Mouse (Mus musculus) liver, embryonic 14.5 days (tissue): ENCODE data around the gene Tmem223. TPM values are rescaled to one million over a fixed set of nuclear protein-coding genes. Genes with fewer than 3 reads are reported as not detected.

Experiments used
- ATAC-seq: fragments of 200-750 bp; cut with Nextera tagmentation; 2 replicates; pipeline ENCODE4 v1.8.0; 2017; ENCODE audit warnings: moderate number of reproducible peaks, mild to moderate bottlenecking, moderate library complexity; ENCODE audit not compliant: insufficient read depth
- DNase-seq, 3 experiments: peaks; one replicate each; pipeline ENCODE4 v3.0.0-alpha.2; 2012 to 2013; ENCODE audit warnings: low read depth in 3 of 3, low spot score in 3 of 3
- H3K27ac ChIP-seq: fragments of 300-500 bp; sonication (generic); 2 replicates; pipeline ENCODE4 v1.5.1; 2014; ENCODE audit warnings: moderate library complexity, mild to moderate bottlenecking, control low read depth, inconsistent platforms
- H3K27me3 ChIP-seq: fragments of 300-500 bp; sonication (generic); 2 replicates; pipeline ENCODE4 v1.6.1; 2014; ENCODE audit warnings: mild to moderate bottlenecking, low read length, moderate library complexity; ENCODE audit not compliant: control insufficient read depth, insufficient read depth
- H3K36me3 ChIP-seq: fragments of 300-500 bp; sonication (generic); replicated peaks from 2 replicates; pipeline ENCODE4 v1.6.1; 2014; ENCODE audit warnings: low read depth; ENCODE audit not compliant: control insufficient read depth, insufficient read depth
- H3K4me1 ChIP-seq, 2 experiments: fragments of 200-500 bp in 1 of 2; fragments of 300-500 bp in 1 of 2; sonication (generic) in 1 of 2; replicated peaks; 2 replicates each; pipeline ENCODE4 v1.6.1; 2012 to 2014; ENCODE audit warnings: antibody characterized with exemption in 1 of 2, inconsistent platforms in 1 of 2, low read length in 1 of 2; ENCODE audit not compliant: control insufficient read depth in 2 of 2, insufficient read depth in 2 of 2
- H3K4me2 ChIP-seq: fragments of 300-500 bp; sonication (generic); 2 replicates; pipeline ENCODE4 v1.6.1; 2014; ENCODE audit warnings: low read depth, mild to moderate bottlenecking, control low read depth, moderate library complexity
- H3K4me3 ChIP-seq, 2 experiments: fragments of 200-500 bp in 1 of 2; fragments of 300-500 bp in 1 of 2; sonication (generic) in 1 of 2; 2 replicates each; pipeline ENCODE4 v1.5.1; 2012 to 2014; ENCODE audit warnings: low read depth in 2 of 2, low read length in 2 of 2, mild to moderate bottlenecking in 2 of 2, control low read depth in 1 of 2, inconsistent platforms in 1 of 2, moderate library complexity in 1 of 2; ENCODE audit not compliant: insufficient read depth in 1 of 2
- H3K9ac ChIP-seq: fragments of 300-500 bp; sonication (generic); replicated peaks from 2 replicates; pipeline ENCODE4 v1.6.1; 2014; ENCODE audit warnings: mild to moderate bottlenecking, control low read depth, moderate library complexity
- H3K9me3 ChIP-seq: fragments of 300-500 bp; sonication (generic); 2 replicates; pipeline ENCODE4 v1.6.1; 2016; ENCODE audit warnings: low read length, mixed read lengths; ENCODE audit not compliant: control insufficient read depth
- CTCF ChIP-seq: IDR thresholded peaks from 2 replicates; pipeline ENCODE4 v1.5.1; 2016; ENCODE audit warnings: antibody characterized with exemption, low read depth, control low read depth
- EP300 ChIP-seq: IDR thresholded peaks from 2 replicates; pipeline ENCODE4 v1.6.1; 2016; ENCODE audit warnings: antibody characterized with exemption, low read depth
- WGBS: fragments of 180-500 bp; shearing (Covaris S2); extraction: QIAGEN DNeasy Blood & Tissue Kit; methylation state at CpG from one replicate; pipeline ENCODE4 v1.1.7; 2014; ENCODE audit not compliant: insufficient replicate concordance; 5-methylcytosine and 5-hydroxymethylcytosine counted together
- polyA plus RNA-seq, 2 experiments: library from polyadenylated mRNA; depleted of rRNA in 1 of 2; stranded (reverse) in 1 of 2; unstranded in 1 of 2; fragments of >200 nt; fragmentation: Nextera tagmentation in 1 of 2; extraction: Ambion mirVana in 1 of 2; gene quantifications; 2 replicates each; pipeline versions ENCODE4 v1.2.1 to v1.2.3; 2012 to 2014

Gene Tmem223
- polyA plus RNA-seq, 2 experiments, result 38.9 to 69.6 TPM

DNA sequence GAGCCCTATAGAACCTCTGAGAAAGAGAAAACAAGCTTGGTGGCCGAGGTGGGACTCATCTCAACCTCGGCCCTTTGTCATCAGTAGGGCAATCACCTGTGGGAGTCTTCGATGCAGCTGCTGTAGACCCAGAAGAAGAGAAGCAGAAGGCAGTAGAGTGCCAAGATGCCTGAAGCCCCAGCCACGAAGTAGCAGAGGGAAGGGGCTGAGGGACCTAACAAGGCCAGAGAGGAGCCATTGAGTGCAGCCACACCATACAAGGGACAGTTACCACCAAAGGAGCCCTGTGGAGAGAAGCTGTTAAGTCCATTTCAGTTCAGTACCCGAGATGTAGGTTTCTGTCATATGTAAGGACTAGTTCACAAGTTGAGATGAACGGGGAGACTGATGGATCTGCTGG lies 2.6 kb downstream of the Tmem223 start:
- no peak for TF ChIP-seq EP300
- TF ChIP-seq CTCF, result no peak
- Histone ChIP-seq H3K36me3 (peaks cover 45% of the 10 kb centered on the region), H3K27ac (peak overlapping the region; percentile 88), H3K9me3 (no peaks in the 10 kb centered on the region), H3K4me2 (peak overlapping the region; percentile 98), H3K9ac (peak overlapping the region; percentile 96), H3K27me3 (no peaks in the 10 kb centered on the region), H3K4me3 (peak overlapping the region; percentile 79 to 87), H3K4me1 (peaks cover 27 to 32% of the 10 kb centered on the region in 2 experiments)
- ATAC-seq (no peak), DNase-seq (no peak)
- 12% methylated on average over 6 of the region's 6 CpGs for WGBS

- H3K27me3 ChIP-seq, result no peaks in the 10 kb centered on the region
- H3K4me1 ChIP-seq, result peaks cover 27 to 32% of the 10 kb centered on the region in 2 experiments
- under 1% methylated on average over 68 of the region's 68 CpGs for WGBS
- peak within 1 kb of the TSS; percentile 98 for H3K4me2 ChIP-seq
- DNase-seq (peak; percentile 89 to 92 (median 92)), ATAC-seq (peak; percentile 88)
- H3K9me3 ChIP-seq, result no peaks in the 10 kb centered on the region
- H3K27ac ChIP-seq, result peak within 1 kb of the TSS; percentile 88
- peak within 1 kb of the TSS; percentile 96 for H3K9ac ChIP-seq
- peak within 1 kb of the TSS; percentile 79 to 87 for H3K4me3 ChIP-seq
- peak; percentile 21 for TF ChIP-seq CTCF
- TF ChIP-seq EP300, result 0 out of 2 replicates have a peak, but pooled peaks have one; percentile 25
- H3K36me3 ChIP-seq, result peaks cover 39% of the 10 kb centered on the region
These were observed 3.5 kb downstream of the Tmem223 start, which contains the start of gene Tmem179b for GRCm38 (mm10) chr19:8774086-8774835. TSS of gene Tmem179b (minus strand) at chr19:8774467.

GRCm38 (mm10) chr19:8774951-8775421 lies 4.2 kb downstream of the Tmem223 start:
- Histone ChIP-seq H3K36me3 (peaks cover 32% of the 10 kb centered on the region), H3K4me1 (peaks cover 27 to 32% of the 10 kb centered on the region in 2 experiments), H3K9ac (peak overlapping the region; percentile 96), H3K9me3 (no peaks in the 10 kb centered on the region), H3K27me3 (no peaks in the 10 kb centered on the region), H3K4me3 (peak overlapping the region; percentile 79 to 87), H3K27ac (peak overlapping the region; percentile 88), H3K4me2 (peak overlapping the region; percentile 98)
- TF ChIP-seq CTCF, result no peak; the same call in 1 of the 2 replicates
- no peak for TF ChIP-seq EP300
- ATAC-seq (0 out of 2 replicates have a peak, but pooled peaks have one; percentile 0), DNase-seq (no peak)
- 4% methylated on average over 20 of the region's 20 CpGs for whole genome bisulfite sequencing

DNA sequence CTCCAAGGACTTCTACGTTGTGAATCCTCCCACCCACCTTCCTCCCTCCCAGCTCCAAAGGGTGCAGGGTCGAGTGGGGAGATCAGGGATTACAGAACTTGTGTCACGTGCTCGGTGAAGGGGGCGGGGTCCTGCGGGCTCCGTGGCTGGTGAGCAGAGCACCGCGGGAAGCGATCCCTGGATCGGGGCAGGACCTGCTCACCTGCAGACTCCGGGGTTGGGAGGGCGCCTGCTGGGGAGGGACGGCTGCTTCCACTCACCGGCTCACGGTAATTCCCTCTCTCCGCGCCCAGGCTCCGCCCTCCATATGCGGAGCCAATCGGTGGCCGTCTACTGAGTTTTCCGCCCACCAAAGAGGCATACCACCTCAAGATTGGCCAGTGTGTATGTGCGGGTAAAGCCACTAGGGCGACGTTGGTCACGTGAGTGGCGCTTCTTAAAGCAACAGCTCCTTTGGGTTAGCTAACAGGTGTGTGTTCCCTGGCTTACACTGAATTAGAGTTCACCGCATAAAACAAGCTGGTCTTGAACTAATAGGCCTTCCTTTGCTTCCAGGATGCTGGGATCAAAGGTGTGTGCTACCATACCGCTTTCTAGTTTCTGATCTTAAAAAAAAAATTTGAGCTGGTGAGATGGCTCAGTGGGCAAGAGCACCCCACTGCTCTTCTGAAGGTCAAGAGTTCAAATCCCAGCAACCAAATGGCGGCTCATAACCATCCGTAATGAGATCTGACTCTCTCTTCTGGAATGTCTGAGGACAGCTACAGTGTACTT lies 15.4 kb downstream of the Tmem223 start, which contains the start of gene Taf6l:
Gene Taf6l, minus strand, starts transcription at position 410 of the 774 bp plus-strand sequence.
- no peaks in the 10 kb centered on the region for H3K9me3 ChIP-seq
- DNase-seq, result peak; percentile 96 to 97 (median 96)
- peak within 1 kb of the TSS; percentile 84 for H3K4me2 ChIP-seq
- H3K36me3 ChIP-seq, result no peaks in the 10 kb centered on the region
- peak; percentile 51 for TF ChIP-seq CTCF
- TF ChIP-seq EP300, result no peak
- ATAC-seq, result peak; percentile 99
- peaks cover 8% of the 10 kb centered on the region in 2 experiments for H3K4me1 ChIP-seq
- H3K27ac ChIP-seq, result peak within 1 kb of the TSS; percentile 69
- peak within 1 kb of the TSS; percentile 85 for H3K9ac ChIP-seq
- H3K4me3 ChIP-seq, result peak within 1 kb of the TSS; percentile 79 to 80
- H3K27me3 ChIP-seq, result no peaks in the 10 kb centered on the region
- under 1% methylated on average over 32 of the region's 32 CpGs for WGBS

- Histone ChIP-seq H3K4me1 (peaks cover 8% of the 10 kb centered on the region in 2 experiments), H3K36me3 (peaks cover 9% of the 10 kb centered on the region), H3K9ac (no peak overlapping the region), H3K27ac (no peak overlapping the region), H3K27me3 (no peaks in the 10 kb centered on the region), H3K4me2 (no peak overlapping the region), H3K4me3 (no peak overlapping the region), H3K9me3 (no peaks in the 10 kb centered on the region)
- no peak for TF ChIP-seq EP300
- TF ChIP-seq CTCF, result no peak
- DNase-seq (no peak), ATAC-seq (no peak)
- WGBS, result 46% methylated on average over 3 of the region's 3 CpGs
These were observed 17.7 kb downstream of the Tmem223 start for GRCm38 (mm10) chr19:8788521-8788920.
